Mouse (Mus musculus) liver, adult 2 months (tissue): Measurements from ENCODE around the gene Zfp366. TPM values are rescaled to one million over a fixed set of nuclear protein-coding genes. Genes with fewer than 3 reads are reported as not detected.

Experiments used
- DNase-seq: peaks from one replicate; pipeline ENCODE4 v3.0.0-alpha.2; 2011; ENCODE audit warnings: low read depth, low spot score; ENCODE audit errors: extremely low read depth
- H3K27ac ChIP-seq: fragments of 200-500 bp; replicated peaks from 2 replicates; pipeline ENCODE4 v1.5.1; 2012; ENCODE audit warnings: low read depth, mild to moderate bottlenecking, control low read depth, inconsistent platforms, low read length; ENCODE audit not compliant: insufficient read depth
- H3K27me3 ChIP-seq: fragments of 200-500 bp; 2 replicates; pipeline ENCODE4 v1.6.1; 2012; ENCODE audit warnings: mild to moderate bottlenecking, moderate library complexity, low read length, inconsistent platforms; ENCODE audit not compliant: control insufficient read depth, insufficient read depth
- H3K36me3 ChIP-seq: fragments of 200-500 bp; 2 replicates; pipeline ENCODE4 v1.6.1; 2012; ENCODE audit warnings: low read length, inconsistent platforms; ENCODE audit not compliant: control insufficient read depth, insufficient read depth
- H3K4me1 ChIP-seq: fragments of 200-500 bp; 2 replicates; pipeline ENCODE4 v1.6.1; 2011; ENCODE audit warnings: low read length; ENCODE audit not compliant: control insufficient read depth, insufficient read depth
- H3K4me3 ChIP-seq: fragments of 200-500 bp; 2 replicates; pipeline ENCODE4 v1.5.1; 2011; ENCODE audit warnings: low read depth, mild to moderate bottlenecking, control low read depth, low read length, moderate library complexity; ENCODE audit not compliant: insufficient read depth
- H3K79me2 ChIP-seq: fragments of 200-500 bp; 2 replicates; pipeline ENCODE4 v1.6.1; 2012; ENCODE audit warnings: inconsistent platforms, mild to moderate bottlenecking, low read length, moderate library complexity; ENCODE audit not compliant: control insufficient read depth, insufficient read depth
- H3K9ac ChIP-seq: fragments of 200-500 bp; 2 replicates; pipeline ENCODE4 v1.6.1; 2012; ENCODE audit warnings: low read depth, mild to moderate bottlenecking, control low read depth, inconsistent platforms, low read length
- CTCF ChIP-seq: fragments of 200-500 bp; IDR thresholded peaks from 2 replicates; pipeline ENCODE4 v1.5.1; 2011; ENCODE audit warnings: low read depth, low read length, control low read depth
- POLR2A ChIP-seq: fragments of 200-500 bp; IDR thresholded peaks from 2 replicates; pipeline ENCODE4 v1.6.1; 2011; ENCODE audit warnings: low read length, control low read depth; ENCODE audit not compliant: insufficient read depth; ENCODE audit errors: extremely low read depth
- WGBS: fragments of 180-500 bp; shearing (Covaris S2); methylation state at CpG from one replicate; pipeline ENCODE4 v1.1.7; 2018; 5-methylcytosine and 5-hydroxymethylcytosine counted together
- polyA plus RNA-seq: library from polyadenylated mRNA; depleted of rRNA; stranded (reverse); fragments of >200 nt; gene quantifications from 2 replicates; pipeline ENCODE4 v1.2.3, GENCODE M21; 2012
- total RNA-seq: library from RNA; depleted of rRNA; stranded (reverse); fragments of >200 nt; gene quantifications from 2 replicates; pipeline ENCODE4 v1.2.3, GENCODE M21; 2014

Zfp366 gene
- total and polyA plus RNA-seq, 2 experiments = 0.56 to 0.74 TPM

DNA sequence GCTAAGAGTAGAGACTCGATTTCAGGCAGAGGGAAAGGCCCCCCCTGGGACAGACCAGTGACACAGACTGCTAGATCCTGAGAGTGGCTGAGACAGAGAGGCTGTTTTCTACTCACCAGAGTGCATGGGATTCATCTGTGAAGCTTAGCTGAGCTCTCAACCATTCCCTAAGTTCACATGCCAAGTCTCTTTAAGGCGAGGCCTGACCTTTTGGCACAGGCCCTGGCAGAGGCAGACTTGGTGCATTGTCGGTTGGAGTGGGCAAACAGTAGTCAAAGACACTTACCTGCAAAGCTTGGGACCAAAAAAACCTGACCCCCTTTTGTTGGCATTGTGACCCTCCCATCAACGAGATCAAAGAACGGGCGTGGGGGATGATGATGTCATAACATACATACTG is 34.0 kb upstream of the Zfp366 start:
- no peaks in the 10 kb centered on the region for H3K27me3 ChIP-seq
- H3K9ac ChIP-seq = no peak overlapping the region
- TF ChIP-seq CTCF (no peak), POLR2A (no peak)
- no peak for DNase-seq
- no peak overlapping the region for H3K27ac ChIP-seq
- WGBS = 80% methylated on average over 6 of the region's 6 CpGs
- no peaks in the 10 kb centered on the region for H3K79me2 ChIP-seq
- no peaks in the 10 kb centered on the region for H3K4me1 ChIP-seq
- H3K4me3 ChIP-seq = no peak overlapping the region
- H3K36me3 ChIP-seq = no peaks in the 10 kb centered on the region

DNA sequence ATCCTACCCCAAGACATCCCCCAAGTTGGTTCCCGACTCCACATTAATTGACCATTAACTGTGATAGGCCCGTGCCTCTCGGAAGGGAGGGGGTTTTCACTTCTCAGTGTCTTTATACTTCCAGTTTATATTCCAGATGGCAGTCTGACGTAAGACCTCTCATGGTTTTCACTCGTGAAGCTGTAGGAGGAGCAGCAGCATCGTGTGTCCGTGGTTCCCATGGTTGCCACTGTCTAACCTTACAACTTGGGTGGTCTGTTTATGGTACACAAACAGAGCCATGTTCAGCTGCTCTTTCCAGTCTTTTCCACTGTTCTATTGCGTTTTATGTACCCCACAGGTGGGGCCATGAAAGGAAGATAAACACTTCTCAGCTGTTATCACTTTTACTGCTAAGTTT is 33.5 kb upstream of the Zfp366 start:
- Histone ChIP-seq H3K36me3 (no peaks in the 10 kb centered on the region), H3K4me1 (no peaks in the 10 kb centered on the region), H3K4me3 (no peak overlapping the region), H3K27me3 (no peaks in the 10 kb centered on the region), H3K9ac (no peak overlapping the region), H3K27ac (no peak overlapping the region), H3K79me2 (no peaks in the 10 kb centered on the region)
- WGBS = 73% methylated on average over 8 of the region's 8 CpGs
- no peak for DNase-seq
- TF ChIP-seq CTCF = no peak
- TF ChIP-seq POLR2A = no peak

GRCm38 (mm10) chr13:99152305-99152930 is 32.2 kb upstream of the Zfp366 start:
- Histone ChIP-seq H3K27ac (no peak overlapping the region), H3K4me3 (no peak overlapping the region), H3K9ac (no peak overlapping the region), H3K4me1 (no peaks in the 10 kb centered on the region), H3K27me3 (no peaks in the 10 kb centered on the region), H3K36me3 (no peaks in the 10 kb centered on the region), H3K79me2 (no peaks in the 10 kb centered on the region)
- TF ChIP-seq CTCF (no peak), POLR2A (no peak)
- no peak for DNase-seq
- WGBS = 16% methylated on average over 18 of the region's 18 CpGs

DNA sequence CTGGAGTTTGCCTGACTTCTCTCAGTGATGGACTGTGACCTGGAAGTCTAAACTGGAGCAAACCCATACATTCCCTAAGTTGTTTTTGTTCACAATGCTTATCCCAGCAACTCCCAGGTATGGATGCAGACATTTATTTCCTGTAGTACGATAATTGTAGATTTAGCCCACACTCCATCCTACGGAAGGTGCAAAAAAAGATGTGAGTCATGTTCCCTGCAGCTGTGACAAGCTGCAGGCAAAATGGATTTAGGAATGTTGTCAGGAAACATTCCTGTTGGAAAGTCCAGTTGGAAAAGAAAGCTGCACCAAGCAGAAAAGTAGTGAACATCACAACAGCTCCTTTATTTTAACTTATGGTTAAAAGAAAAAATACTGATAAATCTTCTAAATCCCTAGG is 26.9 kb upstream of the Zfp366 start:
- Histone ChIP-seq H3K36me3 (no peaks in the 10 kb centered on the region), H3K4me1 (no peaks in the 10 kb centered on the region), H3K4me3 (no peak overlapping the region), H3K27ac (no peak overlapping the region), H3K27me3 (no peaks in the 10 kb centered on the region), H3K9ac (no peak overlapping the region), H3K79me2 (no peaks in the 10 kb centered on the region)
- no peak for DNase-seq
- 95% methylated on average over 2 of the region's 2 CpGs for WGBS
- TF ChIP-seq POLR2A (no peak), CTCF (no peak)

GRCm38 (mm10) chr13:99158773-99159172 is 25.9 kb upstream of the Zfp366 start:
- no peaks in the 10 kb centered on the region for H3K79me2 ChIP-seq
- no peak overlapping the region for H3K9ac ChIP-seq
- 87% methylated on average over 3 of the region's 3 CpGs for WGBS
- H3K36me3 ChIP-seq = no peaks in the 10 kb centered on the region
- no peak for TF ChIP-seq POLR2A
- TF ChIP-seq CTCF = no peak
- no peak overlapping the region for H3K4me3 ChIP-seq
- DNase-seq = no peak
- no peaks in the 10 kb centered on the region for H3K4me1 ChIP-seq
- no peak overlapping the region for H3K27ac ChIP-seq
- H3K27me3 ChIP-seq = no peaks in the 10 kb centered on the region

- Histone ChIP-seq H3K4me3 (no peak overlapping the region), H3K36me3 (no peaks in the 10 kb centered on the region), H3K9ac (no peak overlapping the region), H3K27me3 (no peaks in the 10 kb centered on the region), H3K79me2 (no peaks in the 10 kb centered on the region), H3K4me1 (no peaks in the 10 kb centered on the region), H3K27ac (no peak overlapping the region)
- no peak for TF ChIP-seq POLR2A
- no peak for TF ChIP-seq CTCF
- no peak for DNase-seq
- 61% methylated on average over 4 of the region's 4 CpGs for WGBS
Observed at GRCm38 (mm10) chr13:99163071-99163470, 21.6 kb upstream of the Zfp366 start.
